Mouse (Mus musculus) retina, adult 2 months (tissue): ENCODE measurements around the gene Rrp8.
A peak's percentile ranks its signal among the peaks of the same experiment; 100 is the strongest.
"Not testable (repeated sequence)": the region's sequence is repeated elsewhere in the genome, so short reads cannot be mapped to it uniquely, and the experiment has no call there.

Experiments
- DNase-seq: peaks from one replicate; pipeline ENCODE4 v3.0.0-alpha.2; 2012; ENCODE audit warnings: low read depth, low spot score

Rrp8 gene

DNA sequence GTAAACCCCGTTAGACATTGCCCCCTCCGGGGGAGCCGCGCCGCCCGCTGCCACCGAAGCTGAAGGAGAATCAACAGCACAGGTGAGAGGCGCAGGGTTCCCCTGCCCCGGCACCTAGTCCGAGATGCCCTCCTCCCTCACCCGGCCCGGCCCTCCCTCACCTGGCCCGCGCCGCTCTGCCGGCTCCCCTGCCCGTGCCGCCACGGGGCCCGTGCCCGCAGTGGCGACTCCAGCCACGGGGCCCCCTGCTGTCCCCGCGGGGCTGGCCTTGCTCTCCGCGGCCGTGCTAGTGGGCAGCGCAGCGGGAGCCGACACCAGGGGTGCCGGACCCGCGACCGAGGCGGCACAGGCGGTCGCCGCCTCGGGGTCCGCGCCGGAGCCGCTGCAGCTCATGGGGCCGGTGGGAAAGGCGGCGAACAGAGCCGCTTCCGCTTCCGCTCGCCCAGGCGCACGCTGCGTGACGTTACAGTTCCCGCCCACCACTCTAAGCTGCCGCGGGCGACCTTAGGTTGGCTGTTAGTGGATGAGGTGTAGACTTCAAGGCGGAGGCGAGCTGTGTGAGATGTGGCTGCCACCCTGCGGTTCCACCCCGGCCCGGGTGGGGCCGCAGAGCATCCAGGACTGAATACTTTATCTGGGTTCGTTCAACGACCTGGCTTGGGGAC lies 6.9 kb upstream of the Rrp8 start, which contains the start of gene Taf10:
Gene Taf10, minus strand, starts transcription at position 436 of the 665 bp plus-strand sequence.
- DNase-seq, result peak; percentile 75

DNA sequence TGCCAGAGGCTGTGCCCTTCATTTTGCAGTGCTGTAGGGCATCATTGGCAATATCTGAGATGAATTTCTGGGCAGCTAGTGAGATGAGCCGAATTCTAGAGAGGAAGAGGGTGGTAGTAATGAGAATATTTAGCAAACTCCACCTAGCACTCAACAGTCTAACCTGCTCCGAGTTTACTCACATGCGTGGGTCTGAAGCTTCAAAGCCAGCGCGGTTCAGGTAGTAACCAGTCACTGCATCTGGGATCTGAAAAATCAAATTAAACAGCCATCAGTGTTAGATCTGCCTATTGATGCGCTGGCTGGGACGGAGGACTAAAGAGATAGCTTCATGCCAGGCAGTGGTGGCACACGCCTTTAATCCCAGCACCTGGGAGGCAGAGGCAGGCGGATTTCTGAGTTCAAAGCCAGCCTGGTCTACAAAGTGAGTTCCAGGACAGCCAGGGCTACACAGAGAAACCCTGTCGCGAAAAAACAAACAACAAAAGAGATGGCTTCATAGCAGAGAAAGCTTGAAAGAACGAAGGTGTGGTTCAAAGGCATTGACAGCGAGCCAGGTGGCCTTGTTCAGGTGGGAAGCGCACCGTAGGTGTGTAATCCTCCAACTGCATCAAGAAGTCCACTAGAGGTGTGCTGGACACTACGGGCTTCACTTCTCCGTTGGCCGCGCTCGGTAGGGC lies 6.2 kb upstream of the Rrp8 start:
- not testable (repeated sequence) for DNase-seq

DNA sequence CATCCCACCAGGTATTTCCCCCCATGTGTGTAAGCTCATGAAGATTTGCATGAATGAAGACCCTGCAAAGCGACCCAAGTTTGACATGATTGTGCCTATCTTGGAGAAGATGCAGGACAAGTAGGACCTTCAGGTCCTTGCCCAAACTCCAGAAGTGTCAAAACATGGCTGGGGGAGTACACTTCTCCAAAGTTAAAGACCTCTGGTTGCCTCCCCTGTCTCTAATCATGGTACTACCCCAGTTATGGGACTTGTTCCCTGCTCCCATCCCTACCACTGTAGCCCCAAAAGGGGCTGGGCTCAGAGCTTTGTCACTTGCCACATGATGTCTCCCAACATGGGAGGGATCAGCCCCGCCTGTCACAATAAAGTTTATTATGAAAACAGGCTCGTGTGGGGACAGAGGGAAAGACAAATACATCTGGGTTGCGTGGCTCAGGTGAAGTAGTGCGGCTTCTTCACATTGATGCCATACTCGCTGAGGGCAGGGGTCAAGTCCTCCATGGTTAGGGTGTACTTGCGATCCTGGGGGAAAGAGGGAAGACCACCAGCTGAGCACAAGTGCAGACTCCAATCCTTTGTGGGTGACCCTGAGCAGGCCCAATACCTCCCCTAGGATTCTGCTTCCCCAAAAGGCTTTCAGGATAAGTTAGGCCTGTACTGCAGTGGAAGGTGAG lies 5.5 kb upstream of the Rrp8 start:
- DNase-seq, result not testable (repeated sequence)

DNA sequence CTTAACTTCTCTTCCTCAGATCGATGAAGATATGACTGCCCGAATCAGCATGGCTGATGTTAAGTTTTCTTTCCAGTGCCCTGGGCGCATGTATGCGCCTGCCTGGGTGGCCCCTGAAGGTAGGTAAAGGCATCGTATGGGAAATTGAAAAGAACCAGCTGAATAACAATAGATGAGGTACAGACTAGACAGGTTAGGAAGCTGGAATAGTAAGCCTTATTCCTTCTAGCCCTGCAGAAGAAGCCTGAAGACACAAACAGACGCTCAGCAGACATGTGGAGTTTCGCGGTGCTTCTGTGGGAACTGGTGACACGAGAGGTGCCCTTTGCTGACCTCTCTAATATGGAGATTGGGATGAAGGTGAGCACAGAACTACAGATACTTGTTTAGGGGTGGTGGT lies 4.8 kb upstream of the Rrp8 start:
- DNase-seq, result no peak

DNA sequence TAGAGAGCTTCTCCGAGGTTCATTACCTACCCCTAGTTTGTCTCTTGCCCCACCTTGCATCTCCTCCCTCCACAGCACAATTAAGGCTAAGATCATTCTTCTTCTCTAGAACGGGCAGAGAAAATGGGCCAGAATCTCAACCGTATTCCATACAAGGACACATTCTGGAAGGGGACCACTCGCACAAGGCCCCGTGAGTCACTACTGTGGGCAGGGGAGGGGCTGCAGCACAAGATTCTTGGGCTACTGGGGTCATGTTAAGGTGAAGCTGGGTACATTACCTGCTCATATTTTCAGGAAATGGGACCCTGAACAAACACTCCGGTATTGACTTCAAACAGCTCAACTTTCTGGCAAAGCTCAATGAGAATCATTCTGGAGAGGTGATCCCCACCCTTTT lies 3.7 kb upstream of the Rrp8 start:
- no peak for DNase-seq

DNA sequence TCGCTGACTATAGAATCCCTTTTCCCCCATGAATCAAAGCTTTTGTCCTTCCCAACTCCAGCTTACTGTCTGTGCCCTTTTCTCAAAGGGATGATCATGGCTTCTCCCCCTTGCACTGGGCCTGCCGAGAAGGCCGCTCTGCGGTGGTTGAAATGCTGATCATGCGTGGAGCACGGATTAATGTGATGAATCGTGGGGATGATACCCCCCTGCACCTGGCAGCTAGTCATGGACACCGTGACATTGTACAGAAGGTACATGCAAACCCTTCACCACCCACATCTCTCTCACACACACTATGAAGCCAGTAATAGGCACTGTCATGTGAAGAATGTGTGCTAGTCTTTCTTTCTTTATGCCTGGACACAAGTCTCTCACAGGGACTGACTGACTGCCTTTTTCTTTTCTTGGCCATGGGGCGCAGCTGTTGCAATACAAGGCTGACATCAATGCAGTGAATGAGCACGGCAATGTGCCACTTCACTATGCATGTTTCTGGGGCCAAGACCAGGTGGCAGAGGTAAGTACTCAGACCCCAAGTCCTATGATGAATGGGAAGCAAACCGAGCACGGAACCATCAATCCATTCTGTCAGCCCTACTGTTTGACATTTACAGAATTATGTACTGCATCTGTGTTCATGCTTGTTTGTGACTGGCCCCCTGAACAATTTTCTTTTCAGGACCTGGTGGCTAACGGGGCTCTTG lies 3.1 kb upstream of the Rrp8 start:
- DNase-seq, result no peak

DNA sequence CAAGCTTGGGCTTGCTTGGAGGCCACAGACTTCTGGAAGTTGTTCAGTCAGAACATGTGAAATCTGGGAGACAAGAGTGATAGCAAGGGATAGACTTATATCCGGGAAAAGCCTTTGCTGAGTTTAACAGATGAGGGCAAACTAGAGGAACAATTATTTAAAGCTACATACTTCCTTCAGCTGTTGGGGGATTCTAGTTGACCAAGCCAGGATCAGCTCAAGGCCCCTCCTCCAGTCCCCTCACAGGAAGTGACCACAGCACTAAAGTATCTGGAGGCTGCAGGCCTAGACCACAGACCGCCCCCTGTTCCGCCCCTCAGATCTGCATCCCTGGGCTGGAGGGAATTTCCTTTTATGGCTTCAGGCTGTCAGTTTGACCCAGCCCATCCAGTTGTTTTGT lies 1.8 kb upstream of the Rrp8 start:
- no peak for DNase-seq

DNA sequence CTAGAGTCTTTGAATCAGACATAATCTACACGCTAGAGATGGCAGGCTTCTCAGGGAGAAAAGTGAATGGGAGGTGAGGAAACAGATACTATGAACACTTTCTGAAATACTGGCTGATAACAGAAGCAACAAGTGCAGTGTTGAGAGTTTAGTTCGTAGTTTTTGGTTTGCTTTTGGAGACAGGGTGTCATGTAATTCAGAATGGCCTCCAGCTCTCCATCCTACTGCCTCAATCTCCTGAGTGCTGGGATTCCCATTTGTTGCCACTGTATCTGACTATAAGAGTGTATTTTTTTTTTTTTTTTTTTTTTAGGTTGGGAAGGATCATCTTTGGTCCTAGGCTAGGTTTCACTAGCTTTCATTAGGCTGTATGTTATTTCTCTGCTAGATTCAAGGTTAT lies 1.1 kb upstream of the Rrp8 start:
- no peak for DNase-seq

DNA sequence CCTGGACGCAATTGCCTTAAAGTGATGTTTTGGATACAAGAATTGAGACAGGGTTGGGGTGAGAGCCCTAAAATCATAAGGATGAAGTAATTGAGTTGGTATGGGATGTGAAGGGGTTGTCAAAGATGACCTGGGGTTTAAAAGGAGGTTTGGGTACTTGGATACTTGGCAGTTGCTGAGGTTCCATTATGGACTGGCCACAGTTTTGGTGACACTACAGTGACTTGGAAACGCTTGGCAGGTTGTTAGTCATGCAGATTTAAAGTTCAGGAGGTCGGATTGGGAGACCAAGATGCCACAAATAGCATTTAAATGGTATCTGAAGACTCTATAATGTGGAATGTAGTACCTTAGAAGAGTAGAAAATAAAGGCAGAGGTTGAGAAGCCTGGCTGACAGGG lies 463 bp upstream of the Rrp8 start:
- no peak for DNase-seq

DNA sequence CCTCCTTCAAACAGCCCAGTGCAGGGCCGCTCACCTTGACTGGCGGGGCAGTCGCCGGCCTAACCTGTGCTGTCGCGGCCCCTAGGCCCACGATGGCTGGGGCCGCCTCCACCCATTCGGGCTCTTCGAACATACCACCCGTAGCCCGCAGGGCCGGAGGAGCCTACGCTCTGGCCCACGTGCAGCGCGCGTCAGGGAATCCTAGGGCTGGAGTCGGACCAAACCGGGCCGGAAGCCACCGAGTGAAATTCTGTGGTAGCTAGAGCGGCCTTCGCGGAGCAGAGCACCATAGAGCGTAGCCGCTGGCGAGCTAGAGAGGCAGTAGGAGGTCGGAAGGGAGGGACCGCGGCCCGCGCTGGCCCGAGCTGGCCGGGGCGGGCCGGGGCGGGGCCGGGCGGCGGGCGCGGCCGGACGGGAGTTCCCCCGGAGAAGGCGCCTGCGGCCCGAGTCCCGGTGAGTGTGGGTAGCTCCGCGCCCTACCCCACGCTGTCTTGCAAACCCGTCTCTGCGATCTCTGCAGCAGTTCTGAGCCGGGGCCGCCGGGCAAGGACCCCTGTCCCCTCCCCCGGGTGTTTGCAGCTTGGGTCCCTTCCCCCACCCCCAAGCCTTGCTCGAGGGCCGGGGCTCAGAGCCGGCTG lies 802 bp downstream of the Rrp8 start, which contains the start of gene Ilk:
Gene Ilk, plus strand, starts transcription at position 329 of the 638 bp plus-strand sequence.
- DNase-seq, result peak; percentile 82

DNA sequence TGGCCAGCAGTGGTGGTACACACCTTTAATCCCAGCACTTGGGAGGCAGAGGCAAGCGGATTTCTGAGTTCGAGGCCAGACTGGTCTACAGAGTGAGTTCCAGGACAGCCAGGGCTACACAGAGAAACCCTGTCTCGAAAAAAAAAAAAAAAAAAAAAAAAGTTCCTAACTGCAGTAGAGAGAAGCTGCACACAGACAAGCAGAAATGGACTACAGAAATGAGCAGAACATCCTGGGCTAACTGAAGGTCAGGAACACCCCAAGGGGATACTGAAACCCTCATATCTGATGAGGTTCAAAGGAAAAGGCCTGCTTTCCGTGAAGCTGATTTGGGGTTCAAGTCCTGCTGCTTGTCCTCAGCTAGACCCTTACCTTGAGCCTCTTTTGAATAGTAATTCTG lies 1.7 kb downstream of the Rrp8 start:
- DNase-seq, result not testable (repeated sequence)

DNA sequence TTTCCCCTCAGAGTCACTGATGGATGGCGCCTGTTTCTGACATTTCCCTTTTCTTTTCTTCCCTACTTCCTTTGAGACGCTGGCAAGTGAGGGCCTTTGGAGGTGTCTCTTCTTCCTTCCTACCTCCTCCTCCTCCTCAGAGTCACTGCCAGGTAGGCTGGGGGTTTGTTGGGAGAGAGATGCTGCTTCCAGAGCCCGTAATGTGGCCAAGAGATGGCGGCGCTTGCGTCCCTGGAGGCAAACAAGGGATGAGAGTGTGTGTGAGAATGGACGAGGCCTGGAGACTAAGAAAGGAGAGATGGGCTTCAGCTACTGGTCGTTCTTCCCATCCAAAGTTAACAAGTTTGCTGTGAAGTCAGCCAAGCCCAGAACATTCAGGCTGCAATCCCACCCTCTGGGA lies 2.4 kb downstream of the Rrp8 start:
- no peak for DNase-seq

DNA sequence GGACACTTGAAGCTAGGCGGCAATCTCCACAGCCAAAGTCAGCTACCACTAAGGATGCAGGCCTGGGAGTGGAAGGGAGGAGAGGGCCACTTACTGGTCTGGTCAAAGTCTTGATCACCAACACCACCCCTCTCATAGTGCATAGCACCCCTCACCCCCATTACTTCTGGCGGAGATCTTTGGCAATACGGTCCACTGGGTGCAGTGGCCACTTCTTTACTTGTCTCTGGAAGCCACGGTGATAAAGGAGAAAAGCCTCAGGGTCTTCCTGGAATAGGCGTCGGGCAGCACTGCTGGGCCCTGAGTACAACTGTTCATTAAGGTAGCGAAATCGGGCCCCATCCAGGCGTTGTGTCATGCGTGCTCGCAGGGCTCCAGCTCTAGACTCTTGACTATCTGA lies 3.3 kb downstream of the Rrp8 start:
- DNase-seq, result no peak

DNA sequence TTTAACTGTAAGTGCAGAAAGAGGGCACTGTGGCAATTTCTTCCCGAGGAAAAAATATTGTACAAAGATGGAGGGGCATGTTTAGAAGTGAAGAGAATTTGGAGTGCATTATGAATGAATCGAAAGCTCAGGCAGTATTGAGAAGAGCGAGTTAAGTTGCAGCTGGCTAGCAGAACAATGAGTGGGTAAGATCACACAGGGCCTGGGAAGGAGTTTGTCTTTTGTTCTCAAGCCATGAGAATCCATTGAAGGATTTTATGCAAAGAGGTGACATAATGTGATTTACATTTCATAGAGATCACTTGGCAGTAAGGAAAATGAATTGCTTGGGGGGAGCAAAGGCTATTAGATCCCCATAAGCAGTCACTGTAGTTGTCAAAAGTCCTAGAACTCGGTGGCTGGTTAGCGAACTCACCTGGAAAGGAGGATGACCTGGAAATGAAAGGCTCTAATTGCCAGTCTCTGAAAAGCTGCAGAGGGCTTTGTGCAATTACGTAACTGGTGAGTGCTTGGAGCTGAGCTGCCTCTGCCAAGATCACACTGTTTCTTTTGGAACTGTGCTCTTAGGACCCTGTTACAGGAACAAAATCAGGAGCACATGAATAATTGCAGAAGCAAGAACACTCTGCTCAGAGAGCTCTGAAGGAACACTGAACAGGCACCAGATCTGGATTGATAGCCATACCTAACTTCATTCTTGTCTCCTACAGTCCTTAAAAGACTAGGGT lies 8.3 kb downstream of the Rrp8 start:
- DNase-seq, result no peak

DNA sequence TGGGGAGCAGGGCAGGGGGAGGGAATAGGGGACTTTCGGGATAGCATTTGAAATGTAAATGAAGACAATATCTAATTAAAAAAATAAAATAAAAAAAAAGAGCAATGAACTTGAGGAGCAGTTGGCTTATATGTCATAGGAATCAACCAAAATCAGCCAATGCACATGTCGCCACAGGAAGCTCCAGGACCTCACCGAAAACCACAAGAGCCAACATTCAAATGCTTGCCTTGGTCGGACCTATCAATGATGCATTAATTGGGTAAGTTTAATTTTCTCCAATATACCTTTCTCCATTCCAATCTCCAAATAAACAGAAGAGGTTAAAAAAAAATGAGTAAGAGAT lies 10.2 kb downstream of the Rrp8 start:
- DNase-seq, result no peak

DNA sequence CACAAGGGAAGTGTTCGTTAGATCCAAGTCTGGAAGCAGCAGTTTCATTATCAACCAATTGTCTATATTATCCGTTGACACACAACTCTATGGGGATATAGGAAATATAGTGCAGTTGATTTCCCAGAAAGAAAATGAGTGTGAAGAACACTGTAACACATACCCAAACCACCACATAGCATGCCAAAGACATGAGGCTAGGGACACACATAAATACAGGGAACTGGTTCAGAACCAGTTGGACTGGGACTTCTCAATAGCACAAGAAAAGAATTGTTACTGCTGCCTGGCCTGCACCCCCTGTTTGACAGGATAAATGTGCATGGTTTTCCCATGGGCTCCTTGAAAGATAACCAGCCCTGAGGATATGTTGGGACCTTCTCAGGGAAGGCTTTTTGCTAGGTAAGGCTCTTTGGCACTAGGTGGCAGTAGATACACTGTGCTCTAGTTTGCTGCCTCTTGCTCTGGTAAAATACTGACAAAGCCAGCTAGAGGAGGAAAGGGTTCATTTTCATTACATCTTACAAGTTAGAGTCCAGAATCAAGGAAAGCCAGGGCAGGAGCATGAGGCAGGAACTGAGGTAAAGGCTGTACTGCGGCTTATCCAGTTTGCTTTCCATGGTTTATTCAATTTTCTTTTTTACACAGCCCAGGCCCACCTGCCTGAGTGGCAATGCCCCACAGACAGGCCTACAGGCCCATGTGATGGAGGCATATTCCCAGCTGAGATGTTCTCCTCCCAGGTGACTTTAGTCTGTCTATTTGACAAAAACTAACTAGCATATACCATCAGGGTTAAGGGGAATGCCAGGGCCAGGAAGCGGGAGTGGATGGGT lies 10.8 kb downstream of the Rrp8 start:
- no peak for DNase-seq

DNA sequence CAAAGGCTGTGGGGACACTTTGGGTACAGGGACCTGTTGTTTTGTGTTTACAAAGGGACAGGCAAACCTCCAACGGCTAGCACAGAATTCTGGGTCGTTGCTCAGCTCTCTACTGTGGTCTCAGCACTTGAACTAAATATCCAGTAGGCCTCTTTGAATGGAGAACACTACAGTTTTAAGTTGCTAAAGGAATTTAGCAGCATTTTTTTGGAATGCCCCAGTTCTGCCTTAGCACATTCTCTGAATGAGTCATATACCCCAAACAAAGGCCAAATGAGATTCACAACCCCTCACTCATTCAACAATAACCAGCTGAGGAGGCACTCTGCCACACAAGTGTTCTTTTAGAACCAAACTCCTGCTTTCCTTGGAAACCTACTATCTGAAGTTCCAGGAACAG lies 15.3 kb downstream of the Rrp8 start:
- no peak for DNase-seq

DNA sequence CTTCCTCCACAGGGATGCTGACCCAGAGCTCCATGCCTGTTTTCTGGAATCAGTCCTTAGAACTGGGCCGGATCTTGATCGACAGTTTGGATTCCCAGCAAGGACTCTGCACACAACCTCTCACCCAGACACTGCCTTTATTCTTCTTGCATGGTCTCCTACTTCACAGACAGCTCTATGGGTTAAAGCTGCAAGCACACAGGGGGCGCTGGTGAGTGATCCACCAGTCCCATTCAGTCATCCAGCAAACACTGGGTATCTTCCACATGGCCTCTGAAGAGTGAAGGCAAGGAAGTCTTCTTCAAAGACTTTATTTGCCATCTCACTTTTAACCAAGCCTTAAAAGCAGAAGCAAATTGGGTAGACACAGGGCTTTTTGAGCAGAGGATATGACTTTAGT lies 21.8 kb downstream of the Rrp8 start:
- DNase-seq, result no peak

DNA sequence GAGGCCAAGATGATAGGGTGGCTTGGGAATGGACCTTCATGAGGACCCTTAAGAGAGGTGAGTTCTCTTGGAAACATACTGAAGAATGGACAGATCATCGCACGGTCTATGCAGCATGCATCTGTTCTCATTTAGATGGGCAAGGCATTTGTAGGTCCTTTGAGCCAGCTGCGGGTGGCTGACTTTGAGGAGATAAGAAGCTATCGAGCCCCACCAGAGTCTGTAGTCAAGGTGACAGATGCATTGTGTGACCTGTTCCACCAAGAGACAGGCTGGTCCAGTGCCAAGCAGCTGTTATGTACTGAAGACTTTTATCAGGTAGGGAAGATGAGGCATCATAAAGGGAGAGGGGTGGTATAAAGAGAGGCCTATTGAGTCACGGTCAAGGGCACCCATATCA lies 28.5 kb downstream of the Rrp8 start:
- no peak for DNase-seq

DNA sequence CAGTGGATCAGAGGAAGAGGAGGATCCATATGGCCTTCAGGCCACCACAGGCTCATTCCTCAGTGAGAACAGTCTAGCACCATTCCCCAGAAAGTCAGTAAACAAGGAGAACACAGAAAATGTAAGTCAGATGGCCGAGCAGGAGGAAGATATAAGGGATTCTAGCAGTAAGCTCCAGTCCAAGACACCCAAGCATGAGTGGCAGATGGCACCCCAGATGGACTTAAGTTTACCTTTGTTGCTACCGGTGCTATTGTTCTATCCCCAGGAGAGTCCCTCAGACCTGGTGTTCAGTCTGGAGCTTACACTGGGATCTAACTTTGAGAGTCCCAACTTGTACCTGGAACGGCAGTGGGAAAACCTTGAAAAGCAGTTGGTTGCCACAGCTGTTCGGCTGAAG lies 33.4 kb downstream of the Rrp8 start:
- DNase-seq, result no peak
